Mouse (Mus musculus) neutrophil, adult 59 days (primary cell): ENCODE measurements around the gene Atmin. TPM values are rescaled to one million over a fixed set of nuclear protein-coding genes. Genes with fewer than 3 reads are reported as not detected.

Experiments
- total RNA-seq, 2 experiments: library from RNA; stranded (reverse); gene quantifications; 1 replicate in 1 of 2; 2 replicates in 1 of 2; pipeline ENCODE4 v1.2.4; 2023

Gene Atmin
- total RNA-seq: 10 to 100 TPM in 1 of 2 experiments, 1 to 10 TPM in 1; 7.8 to 11.0 TPM

DNA sequence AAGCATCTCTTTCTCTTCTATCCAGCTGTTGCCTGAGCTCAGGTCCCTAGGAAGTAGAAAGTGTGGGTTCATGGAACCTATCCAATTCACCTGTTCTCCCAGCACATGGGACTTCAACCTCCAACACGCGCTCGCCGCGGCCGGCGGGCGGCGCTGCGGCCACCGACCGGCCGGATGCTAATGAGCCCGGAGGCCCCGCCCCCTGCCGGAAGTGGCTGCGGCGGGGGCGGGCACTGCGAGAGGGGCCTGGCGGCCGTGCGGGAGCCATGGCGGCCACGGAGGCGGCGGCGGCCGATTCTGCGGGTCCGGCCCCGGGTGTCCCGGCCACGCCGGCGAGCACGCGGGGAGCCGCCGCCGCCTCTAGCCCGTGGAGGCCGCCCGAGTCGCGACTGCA, at the start of gene Atmin:
Atmin (plus strand) TSS at position 233 of the 394 bp plus-strand sequence.

DNA sequence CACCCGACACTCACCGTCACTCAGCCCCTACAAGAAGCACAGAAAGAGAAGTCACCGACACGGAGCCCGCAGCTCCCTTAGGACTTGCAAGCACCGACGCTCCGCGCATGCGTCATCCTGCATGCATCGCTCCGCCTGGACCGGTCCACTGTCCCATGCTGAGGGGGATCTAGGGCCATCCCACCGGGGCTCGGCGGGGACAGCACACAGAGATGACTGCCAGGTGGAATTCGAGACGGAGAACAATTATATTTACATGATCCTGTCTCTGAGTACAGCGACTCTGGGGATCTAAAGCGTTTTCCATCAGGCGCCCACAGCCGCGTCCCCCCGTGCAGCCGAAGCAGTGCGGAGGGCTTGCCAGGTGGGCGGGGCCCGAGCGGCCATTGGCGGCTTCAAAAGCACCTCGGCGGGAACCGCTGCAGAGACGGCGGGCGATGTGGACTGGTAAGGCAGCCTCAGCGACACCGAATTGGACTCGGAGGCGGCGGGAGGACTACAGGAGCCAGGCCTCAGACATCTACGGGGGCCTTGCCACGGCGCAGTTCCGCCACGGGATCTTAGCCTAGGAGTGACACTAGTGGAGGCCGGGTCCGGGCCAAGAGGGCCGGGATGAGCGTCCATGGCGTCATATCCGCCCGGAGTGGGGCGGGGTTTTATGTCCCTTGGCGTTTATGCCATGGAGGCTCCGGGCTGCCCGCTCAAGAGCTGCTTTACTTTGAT, 21.7 kb upstream of the Atmin start, which contains the start of the genes Cmc2 and Cenpn:
Cmc2 (minus strand) TSS at position 119 of the 723 bp plus-strand sequence.
Cenpn (plus strand) TSS at position 394 of the 723 bp plus-strand sequence.

DNA sequence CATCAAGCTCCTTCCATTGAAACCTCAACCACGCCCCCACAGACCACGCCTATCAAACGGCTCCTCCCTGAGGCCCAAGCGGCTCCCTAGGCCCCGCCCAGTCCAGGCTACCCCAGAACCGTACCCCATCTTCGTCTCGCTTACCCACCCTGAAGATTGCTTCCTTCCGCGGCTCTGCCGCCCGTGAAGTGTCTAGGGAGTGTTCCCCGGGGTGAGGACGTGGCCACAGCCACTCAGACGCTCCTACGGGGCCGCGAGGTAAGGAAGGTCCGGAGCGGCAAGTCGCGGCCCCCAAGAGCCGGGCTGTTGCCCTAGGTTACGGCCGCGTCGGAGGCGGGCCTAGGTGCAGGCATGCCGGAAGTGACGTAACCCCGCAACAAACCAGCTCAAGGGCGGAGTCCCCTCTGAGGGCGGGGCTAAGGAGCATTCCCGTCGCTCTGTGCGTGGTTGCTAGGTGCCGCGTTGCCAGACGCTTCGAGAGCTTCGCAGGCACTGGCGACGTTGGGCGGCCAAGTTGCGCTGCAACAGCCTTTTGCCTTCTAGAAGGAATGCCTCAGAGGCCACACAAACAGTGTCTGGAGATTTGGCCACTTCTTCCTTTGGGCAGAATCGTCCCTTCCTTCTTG, 35.6 kb downstream of the Atmin start, which contains the start of gene 1700030J22Rik:
1700030J22Rik (minus strand) TSS at position 329 of the 626 bp plus-strand sequence.

DNA sequence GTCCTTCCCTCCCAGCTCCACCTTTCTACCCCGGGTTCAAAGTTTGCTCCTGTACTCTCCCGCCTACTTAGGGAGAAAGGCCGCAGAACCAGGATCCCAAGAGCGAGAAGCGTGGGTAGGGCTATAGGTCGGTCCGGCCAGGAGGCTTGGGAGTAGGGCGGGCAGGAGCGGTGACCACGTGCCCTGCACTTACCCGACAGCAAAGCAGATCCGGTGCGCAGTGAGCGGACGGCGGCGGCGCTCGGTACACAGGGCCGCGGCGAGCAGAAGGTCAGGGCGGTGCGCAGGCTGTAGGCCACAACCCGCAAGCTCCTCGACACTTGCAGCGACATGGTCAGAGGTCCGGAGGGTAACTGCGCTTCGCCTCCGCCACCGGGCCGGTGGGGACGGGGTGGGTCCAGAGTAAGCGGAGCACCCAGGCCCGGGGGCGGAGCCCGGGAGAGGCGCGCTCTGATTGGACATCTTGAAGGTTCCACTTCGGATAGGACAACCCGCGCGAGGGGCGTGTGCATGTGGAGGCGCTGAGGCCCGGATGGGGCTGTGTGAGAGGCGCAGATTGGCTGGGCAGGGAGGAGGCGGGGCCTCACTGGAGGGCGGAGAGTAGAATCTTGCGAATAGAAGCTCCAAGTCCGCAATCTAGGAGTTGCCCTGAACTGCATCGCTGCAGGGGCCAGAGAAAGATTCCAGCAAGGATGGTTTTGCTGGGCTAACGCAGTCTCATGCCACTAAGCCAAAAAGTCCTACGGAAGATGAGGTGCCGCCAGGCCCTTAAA, 50.1 kb downstream of the Atmin start, which contains the start of gene Gcsh:
Gcsh (minus strand) TSS at position 443 of the 773 bp plus-strand sequence.

Other genes with a start within 250 kb of the Atmin start
- 1 to 10 TPM; 6.2 to 8.4 TPM for gene Cdyl2, start 210.4 kb upstream of the Atmin start, total RNA-seq
- gene Cmc2, start 21.9 kb upstream of the Atmin start, total RNA-seq: 10 to 100 TPM in 1 of 2 experiments, 1 to 10 TPM in 1; 9.2 to 12.2 TPM
- gene Cenpn, start 21.7 kb upstream of the Atmin start, total RNA-seq: 10 to 100 TPM; 15.8 to 15.9 TPM
- under 1 TPM; 0.16 to 0.42 TPM for gene 1700030J22Rik, start 35.6 kb downstream of the Atmin start, total RNA-seq
- gene Gcsh, start 50.1 kb downstream of the Atmin start, total RNA-seq: 1 to 10 TPM; 5.4 to 6.1 TPM
- under 1 TPM; 0.07 to 0.13 TPM for gene Pkd1l2, start 139.1 kb downstream of the Atmin start, total RNA-seq
- not detected for gene Bco1, start 152.5 kb downstream of the Atmin start, total RNA-seq
- 1 to 10 TPM; 5.2 to 5.4 TPM for gene Gan, start 214.7 kb downstream of the Atmin start, total RNA-seq